Mouse (Mus musculus) thymus, adult 2 months (tissue): ENCODE results near the gene Ncln. TPM values are rescaled to one million over a fixed set of nuclear protein-coding genes. Genes with fewer than 3 reads are reported as not detected.
"Not testable (repeated sequence)": the region's sequence is repeated elsewhere in the genome, so short reads cannot be mapped to it uniquely, and the experiment has no call there.

Experiments used
- DNase-seq: peaks from one replicate; pipeline ENCODE4 v3.0.0; 2021
- H3K27ac ChIP-seq: fragments of 200-500 bp; 2 replicates; pipeline ENCODE4 v1.5.1; 2012; ENCODE audit warnings: low read length, control low read depth; ENCODE audit not compliant: control insufficient read depth, insufficient read depth
- H3K27me3 ChIP-seq: fragments of 200-500 bp; 2 replicates; pipeline ENCODE4 v1.6.1; 2012; ENCODE audit warnings: mild to moderate bottlenecking, low read length, moderate library complexity, mixed read lengths; ENCODE audit not compliant: control insufficient read depth, insufficient read depth
- H3K36me3 ChIP-seq: fragments of 200-500 bp; 2 replicates; pipeline ENCODE4 v1.6.1; 2012; ENCODE audit warnings: mild to moderate bottlenecking, low read length, moderate library complexity; ENCODE audit not compliant: control insufficient read depth, insufficient read depth
- H3K4me1 ChIP-seq: fragments of 200-500 bp; replicated peaks from 2 replicates; pipeline ENCODE4 v1.6.1; 2012; ENCODE audit warnings: low read length; ENCODE audit not compliant: control insufficient read depth, insufficient read depth
- H3K4me3 ChIP-seq: fragments of 200-500 bp; 2 replicates; pipeline ENCODE4 v1.5.1; 2012; ENCODE audit warnings: mild to moderate bottlenecking, low read length, control low read depth, moderate library complexity; ENCODE audit not compliant: control insufficient read depth, insufficient read depth
- CTCF ChIP-seq: fragments of 200-500 bp; IDR thresholded peaks from 2 replicates; pipeline ENCODE4 v1.5.1; 2012; ENCODE audit warnings: mild to moderate bottlenecking, control low read depth, low read length, moderate library complexity, borderline replicate concordance; ENCODE audit not compliant: control insufficient read depth, poor library complexity, insufficient read depth; ENCODE audit errors: extremely low read depth
- POLR2A ChIP-seq: fragments of 200-500 bp; IDR thresholded peaks from 2 replicates; pipeline ENCODE4 v1.6.1; 2012; ENCODE audit warnings: mild to moderate bottlenecking, low read length, control low read depth, moderate library complexity; ENCODE audit not compliant: control insufficient read depth, poor library complexity, insufficient read depth; ENCODE audit errors: extremely low read depth
- WGBS: fragments of 180-500 bp; shearing (Covaris S2); methylation state at CpG from one replicate; pipeline ENCODE4 v1.1.7; 2018; 5-methylcytosine and 5-hydroxymethylcytosine counted together
- polyA plus RNA-seq: library from polyadenylated mRNA; depleted of rRNA; stranded (reverse); fragments of >200 nt; gene quantifications from 2 replicates; pipeline ENCODE4 v1.2.3, GENCODE M21; 2012

Ncln gene
- polyA plus RNA-seq, 1 experiment, result 337 TPM

- 62% methylated on average over 2 of the region's 2 CpGs for WGBS
- no peaks in the 10 kb centered on the region for H3K4me1 ChIP-seq
- no peak overlapping the region for H3K4me3 ChIP-seq
- H3K27ac ChIP-seq, result no peak overlapping the region
- TF ChIP-seq POLR2A (no peak), CTCF (no peak)
- H3K27me3 ChIP-seq, result peaks cover 11% of the 10 kb centered on the region; the same call in 1 of the 2 replicates
- no peaks in the 10 kb centered on the region for H3K36me3 ChIP-seq
- DNase-seq, result no peak
These were observed 42.1 kb downstream of the Ncln start for GRCm38 (mm10) chr10:81454106-81454505.

GRCm38 (mm10) chr10:81452947-81453288 is 43.3 kb downstream of the Ncln start:
- Histone ChIP-seq H3K27ac (no peak overlapping the region), H3K4me3 (no peak overlapping the region), H3K4me1 (no peaks in the 10 kb centered on the region), H3K27me3 (peaks cover 11% of the 10 kb centered on the region; the same call in 1 of the 2 replicates), H3K36me3 (no peaks in the 10 kb centered on the region)
- TF ChIP-seq CTCF (no peak), POLR2A (no peak)
- 8% methylated on average over 14 of the region's 14 CpGs for WGBS
- no peak for DNase-seq

DNA sequence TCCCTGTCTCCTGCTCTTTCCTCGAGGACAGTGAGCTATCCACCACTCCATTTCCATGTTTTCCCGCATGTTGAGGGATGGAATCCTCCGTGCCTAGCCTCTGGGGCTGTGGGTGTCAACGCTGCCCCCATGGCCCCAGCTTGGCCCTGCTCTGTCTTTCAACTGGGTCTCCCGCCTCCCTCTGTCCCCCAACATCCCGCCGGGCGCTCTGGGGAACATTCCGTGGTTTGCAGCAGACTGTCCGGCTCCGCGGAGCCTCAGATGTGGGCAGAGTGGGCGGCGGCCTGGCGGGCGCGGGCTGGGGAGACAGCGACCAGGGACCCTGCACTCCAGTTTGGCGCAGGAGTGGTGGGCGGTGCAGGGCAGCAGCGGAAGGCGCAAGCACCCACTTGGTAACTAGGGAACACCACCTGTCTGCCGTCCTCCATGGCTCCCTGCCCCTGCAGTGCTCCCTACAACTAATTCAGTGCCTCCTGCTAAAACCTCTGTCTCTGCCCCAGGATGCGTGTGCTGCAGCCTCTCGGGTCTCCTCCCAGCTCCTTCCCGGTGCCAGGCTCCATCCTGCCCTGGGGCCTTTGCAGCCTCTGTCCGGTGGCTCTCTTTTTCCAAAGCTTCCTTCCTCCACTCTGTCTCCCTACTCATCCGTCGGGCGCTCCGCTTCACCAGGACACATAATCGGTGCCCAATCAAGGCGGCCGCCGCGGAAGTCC is 43.8 kb downstream of the Ncln start:
- TF ChIP-seq POLR2A (no peak), CTCF (no peak)
- peaks cover 11% of the 10 kb centered on the region; the same call in 1 of the 2 replicates for H3K27me3 ChIP-seq
- no peaks in the 10 kb centered on the region for H3K36me3 ChIP-seq
- no peak overlapping the region for H3K4me3 ChIP-seq
- DNase-seq, result no peak
- no peak overlapping the region for H3K27ac ChIP-seq
- WGBS, result 6% methylated on average over 36 of the region's 36 CpGs
- no peaks in the 10 kb centered on the region for H3K4me1 ChIP-seq

DNA sequence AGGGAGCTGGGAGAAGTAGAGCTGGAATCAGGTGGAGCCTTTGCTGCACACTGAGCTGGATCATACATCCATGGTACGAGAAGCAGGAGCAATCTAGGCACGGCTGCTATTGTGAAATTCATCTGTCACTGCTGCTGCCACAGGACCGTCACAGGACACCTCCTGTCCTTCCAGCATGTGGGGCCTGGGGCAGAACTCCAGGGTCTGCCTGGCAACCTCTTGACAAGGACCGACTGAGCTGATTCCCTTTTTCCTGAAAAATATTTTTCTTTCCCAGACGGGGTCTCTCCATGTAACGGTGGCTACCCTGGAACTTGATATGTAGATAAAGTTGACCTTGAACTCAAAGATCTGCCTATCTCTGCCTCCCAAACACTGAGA is 44.8 kb downstream of the Ncln start:
- WGBS, result 63% methylated on average over 6 of the region's 6 CpGs

GRCm38 (mm10) chr10:81450641-81451364 is 45.4 kb downstream of the Ncln start:
- WGBS, result 62% methylated on average over 9 of the region's 9 CpGs
- no peak overlapping the region for H3K27ac ChIP-seq
- TF ChIP-seq CTCF (no peak), POLR2A (no peak)
- no peak for DNase-seq
- H3K27me3 ChIP-seq, result peaks cover 11% of the 10 kb centered on the region; the same call in 1 of the 2 replicates
- H3K4me1 ChIP-seq, result no peaks in the 10 kb centered on the region
- H3K36me3 ChIP-seq, result no peaks in the 10 kb centered on the region
- no peak overlapping the region for H3K4me3 ChIP-seq

More for the DNA sequence above, 44.8 kb downstream of the Ncln start:
- H3K27me3 ChIP-seq, result peaks cover 11% of the 10 kb centered on the region; the same call in 1 of the 2 replicates
- no peak overlapping the region for H3K4me3 ChIP-seq
- TF ChIP-seq POLR2A (no peak), CTCF (no peak)
- H3K36me3 ChIP-seq, result no peaks in the 10 kb centered on the region
- DNase-seq, result no peak
- no peaks in the 10 kb centered on the region for H3K4me1 ChIP-seq
- no peak overlapping the region for H3K27ac ChIP-seq

DNA sequence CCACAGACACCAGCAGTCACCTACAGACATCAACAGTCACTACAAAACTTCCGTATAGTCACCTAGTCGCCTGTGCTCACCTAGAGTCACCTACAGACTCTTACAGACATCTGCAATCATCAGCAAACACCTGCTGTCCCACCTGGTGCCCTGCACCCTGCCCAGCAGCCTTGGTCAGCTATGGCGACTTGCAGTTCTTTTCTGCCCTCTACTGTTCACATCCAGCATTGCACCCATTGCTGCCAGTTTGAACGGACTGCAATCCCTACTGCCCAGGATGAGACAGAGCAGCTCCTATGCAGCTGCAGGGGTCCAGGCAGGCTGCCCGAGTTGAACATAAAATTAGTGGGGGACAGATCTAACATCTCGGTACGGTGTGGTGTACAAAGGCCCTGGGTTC is 46.1 kb downstream of the Ncln start:
- WGBS, result 1% methylated on average over 7 of the region's 7 CpGs
- H3K36me3 ChIP-seq, result no peaks in the 10 kb centered on the region
- DNase-seq, result peak; percentile 78
- H3K4me1 ChIP-seq, result no peaks in the 10 kb centered on the region
- no peak overlapping the region for H3K4me3 ChIP-seq
- peak; percentile 91 for TF ChIP-seq CTCF
- no peak for TF ChIP-seq POLR2A
- no peak overlapping the region for H3K27ac ChIP-seq
- H3K27me3 ChIP-seq, result peaks cover 11% of the 10 kb centered on the region; the same call in 1 of the 2 replicates

GRCm38 (mm10) chr10:81445516-81445915 is 50.7 kb downstream of the Ncln start:
- WGBS, result 24% methylated on average over 2 of the region's 2 CpGs
- not testable (repeated sequence) for H3K27me3 ChIP-seq, H3K4me3 ChIP-seq, DNase-seq, H3K4me1 ChIP-seq, H3K27ac ChIP-seq, H3K36me3 ChIP-seq
